Mouse (Mus musculus) gastrocnemius, adult 2 months (tissue): ENCODE results near the gene Npb. TPM values are rescaled to one million over a fixed set of nuclear protein-coding genes. Genes with fewer than 3 reads are reported as not detected.
A peak's percentile ranks its signal among the peaks of the same experiment; 100 is the strongest.
"Not testable (repeated sequence)": the region's sequence is repeated elsewhere in the genome, so short reads cannot be mapped to it uniquely, and the experiment has no call there.

ENCODE experiments used
- DNase-seq: peaks from one replicate; pipeline ENCODE4 v3.0.0; 2022
- H3K27ac ChIP-seq: fragments of 200-600 bp; 2 replicates; pipeline ENCODE4 v1.8.1; 2022; ENCODE audit warnings: mild to moderate bottlenecking
- H3K4me3 ChIP-seq: fragments of 200-600 bp; 2 replicates; pipeline ENCODE4 v1.8.1; 2022; ENCODE audit warnings: mild to moderate bottlenecking, moderate library complexity
- CTCF ChIP-seq: fragments of 200-600 bp; IDR thresholded peaks from 2 replicates; pipeline ENCODE4 v1.8.1; 2022; ENCODE audit warnings: antibody characterized with exemption, mild to moderate bottlenecking, moderate library complexity
- intact Hi-C: fragments of 180-260 bp; cut with DNase I; formaldehyde crosslinking; loops from one replicate; pipeline ENCODE4 v1.15.1; 2025
- long read RNA-seq, 2 experiments: library from polyadenylated mRNA; stranded (forward); transcript quantifications; one replicate each; pipeline ENCODE4 v2.0.0; 2021
- total RNA-seq, 2 experiments: library from RNA; stranded (reverse); gene quantifications; 2 replicates each; pipeline ENCODE4 v1.2.3; 2021

The Npb gene
- under 1 TPM in 1 of 2 experiments, not detected in 1; 0.78 TPM for total RNA-seq
- long read RNA-seq, experiment 1, result 0 reads
- long read RNA-seq, experiment 2, result 0 reads

DNA sequence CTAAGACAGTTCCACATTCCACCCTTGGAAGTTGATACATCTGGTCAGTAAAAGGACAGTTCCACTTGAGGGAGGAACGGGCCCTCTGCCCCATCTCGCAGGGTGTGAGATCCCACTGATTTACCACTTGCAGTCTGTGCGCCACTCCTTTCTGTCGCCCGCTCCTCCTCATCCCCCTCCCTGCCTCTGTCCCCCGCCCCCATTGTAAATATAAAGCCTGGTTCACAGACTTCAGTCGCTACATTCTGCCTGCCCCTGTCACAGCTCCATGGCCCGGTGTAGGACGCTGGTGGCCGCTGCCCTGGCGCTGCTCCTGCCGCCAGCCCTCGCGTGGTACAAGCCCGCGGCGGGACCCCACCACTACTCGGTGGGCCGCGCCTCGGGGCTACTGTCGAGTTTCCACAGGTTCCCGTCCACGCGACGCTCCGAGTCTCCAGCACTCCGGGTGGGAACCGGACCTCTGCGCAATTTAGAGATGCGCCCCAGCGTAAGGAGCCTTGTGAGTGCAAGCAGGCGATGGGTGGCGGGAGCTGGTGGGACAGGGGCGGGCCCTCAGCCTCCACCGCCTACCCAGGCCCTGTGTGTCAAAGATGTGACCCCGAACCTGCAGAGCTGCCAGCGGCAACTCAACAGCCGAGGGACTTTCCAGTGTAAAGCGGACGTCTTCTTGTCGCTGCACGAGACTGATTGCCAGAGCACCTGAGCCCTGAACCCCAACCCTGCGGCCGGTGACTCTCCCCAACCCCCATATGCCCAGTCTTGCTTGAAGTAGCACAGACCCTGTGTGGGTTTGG lies at the start of gene Npb:
Gene Npb (plus strand): TSS at position 237 of the 794 bp plus-strand sequence.
- no peak within 1 kb of the TSS for H3K27ac ChIP-seq
- TF ChIP-seq CTCF, result no peak
- DNase-seq, result no peak
- no peak within 1 kb of the TSS for H3K4me3 ChIP-seq
- intact Hi-C loops, result no loop called here

DNA sequence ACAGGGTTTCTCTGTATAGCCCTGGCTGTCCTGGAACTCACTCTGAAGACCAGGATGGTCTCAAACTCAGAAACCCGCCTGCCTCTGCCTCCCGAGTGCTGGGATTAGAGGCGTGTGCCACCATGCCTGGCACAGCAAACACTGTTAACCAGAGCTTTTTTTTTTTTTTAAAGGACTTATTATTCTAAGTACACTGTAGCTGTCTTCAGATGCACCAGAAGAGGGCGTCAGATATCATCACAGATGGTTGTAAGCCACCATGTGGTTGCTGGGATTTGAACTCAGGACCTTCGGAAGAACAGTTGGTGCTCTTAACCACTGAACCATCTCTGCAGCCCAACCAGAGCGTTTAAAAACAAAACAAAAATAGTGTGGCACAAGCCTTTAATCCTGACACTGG lies 49.4 kb upstream of the Npb start:
- H3K27ac ChIP-seq, intact Hi-C loops, H3K4me3 ChIP-seq, DNase-seq: not testable (repeated sequence)

DNA sequence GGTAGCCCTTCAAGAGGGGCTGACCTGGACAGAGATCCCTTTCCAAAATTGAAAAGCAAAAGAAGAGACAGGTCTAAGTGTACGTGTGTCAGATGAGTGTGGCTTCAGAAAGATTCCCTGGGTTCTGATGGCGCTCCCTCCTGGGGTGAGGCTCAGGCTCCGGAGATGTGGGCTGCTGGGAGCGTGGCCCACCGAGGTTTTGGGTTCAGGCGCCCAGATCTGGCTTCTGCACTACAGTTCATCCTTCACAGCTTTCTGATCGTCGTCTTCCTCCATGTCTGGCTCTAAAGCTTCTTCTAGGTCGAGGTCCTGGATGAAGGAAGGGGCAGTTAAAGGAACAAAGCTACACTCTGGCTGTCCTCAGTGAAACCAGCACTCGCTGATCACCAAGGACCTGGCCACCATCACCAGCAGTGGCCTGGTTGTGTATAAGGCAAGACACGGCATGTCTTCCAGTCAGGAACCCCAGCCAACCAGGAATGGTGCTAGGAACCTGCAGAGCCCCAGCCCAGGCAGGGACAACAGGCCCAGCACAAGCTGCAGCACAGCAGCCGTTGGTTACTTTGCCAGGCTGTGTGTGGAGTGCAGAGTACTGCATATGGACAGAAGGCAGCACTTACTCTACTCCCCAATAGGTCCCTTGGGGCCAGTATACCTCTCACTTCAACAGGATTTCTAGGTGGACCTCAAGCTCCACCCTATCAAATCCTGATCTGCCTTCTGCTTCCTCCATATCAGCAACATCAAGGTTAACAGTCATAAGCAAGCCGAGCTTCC lies 47.1 kb upstream of the Npb start:
- H3K4me3 ChIP-seq, result no peak overlapping the region
- intact Hi-C loops, result no loop called here
- TF ChIP-seq CTCF, result no peak
- H3K27ac ChIP-seq, result no peak overlapping the region
- peak; percentile 13 for DNase-seq

DNA sequence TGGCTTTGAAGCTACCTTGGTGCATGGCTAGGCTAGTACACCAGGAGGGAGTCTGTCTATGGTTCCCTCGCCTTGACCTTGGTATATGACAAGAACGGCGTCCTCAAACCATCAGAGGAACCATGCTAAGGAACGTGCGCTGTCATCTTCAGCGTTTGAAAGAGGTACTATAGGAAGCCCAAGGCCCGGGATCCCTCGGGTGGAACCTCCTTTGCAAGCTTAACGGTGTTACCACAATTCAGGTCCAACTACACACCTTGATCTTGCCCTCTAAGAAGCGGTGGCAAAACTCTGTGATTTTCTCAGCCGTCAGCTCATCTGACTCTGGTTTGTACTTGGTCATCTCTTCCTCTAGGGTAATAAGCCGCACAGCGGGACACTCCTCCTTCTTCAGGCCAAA lies 45.3 kb upstream of the Npb start:
- TF ChIP-seq CTCF, result no peak
- DNase-seq, result peak; percentile 4
- intact Hi-C loops, result no loop called here
- H3K27ac ChIP-seq, result no peak overlapping the region
- no peak overlapping the region for H3K4me3 ChIP-seq

- intact Hi-C loops, result no loop called here
- no peak overlapping the region for H3K27ac ChIP-seq
- no peak for TF ChIP-seq CTCF
These were observed 43.2 kb upstream of the Npb start for GRCm38 (mm10) chr11:120565114-120565513.

DNA sequence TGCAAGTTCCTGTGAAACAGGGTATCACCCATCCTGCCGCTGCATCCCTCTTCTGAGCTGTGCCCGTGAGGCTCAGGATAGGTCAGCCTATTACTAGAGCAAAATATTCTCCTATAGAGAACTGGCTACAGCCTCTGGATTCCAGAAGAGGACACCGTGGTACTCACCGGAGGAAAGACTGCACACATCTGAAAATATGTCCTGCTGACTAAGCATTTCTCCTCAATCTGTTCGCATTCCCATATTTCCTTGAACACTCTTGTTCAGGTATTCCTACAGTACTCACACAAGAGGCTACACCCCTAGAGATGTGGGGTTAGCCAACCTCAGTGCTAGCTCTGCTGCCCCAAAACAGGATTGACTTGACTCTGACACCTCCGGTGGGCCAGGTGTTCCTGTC lies 40.0 kb upstream of the Npb start:
- no peak for DNase-seq
- intact Hi-C loops, result no loop called here
- no peak overlapping the region for H3K27ac ChIP-seq
- H3K4me3 ChIP-seq, result no peak overlapping the region; the same call in 1 of the 2 replicates
- TF ChIP-seq CTCF, result no peak

More at GRCm38 (mm10) chr11:120565114-120565513, 43.2 kb upstream of the Npb start:
- H3K4me3 ChIP-seq, result no peak overlapping the region
- DNase-seq, result no peak

GRCm38 (mm10) chr11:120571122-120571521 lies 37.2 kb upstream of the Npb start:
- 0 out of 2 replicates have a peak overlapping the region, but pooled peaks have one; percentile 99 for H3K27ac ChIP-seq
- no peak for DNase-seq
- peak overlapping the region; percentile 76 for H3K4me3 ChIP-seq
- TF ChIP-seq CTCF, result no peak
- intact Hi-C loops, result no loop called here

GRCm38 (mm10) chr11:120571754-120572416 lies 36.4 kb upstream of the Npb start:
- no peak for TF ChIP-seq CTCF
- no peak for DNase-seq
- peak overlapping the region; percentile 99 for H3K27ac ChIP-seq

GRCm38 (mm10) chr11:120572417-120572751 lies 35.9 kb upstream of the Npb start:
- no peak for TF ChIP-seq CTCF
- DNase-seq, result no peak
- Histone ChIP-seq H3K27ac (peak overlapping the region; percentile 99), H3K4me3 (peak overlapping the region; percentile 76)
- intact Hi-C loops, result loop anchor here (1.0 kb wide), 1 partner anchor 21 kb away; the partner anchor contains the start of gene Ppp1r27

More at GRCm38 (mm10) chr11:120571754-120572416, 36.4 kb upstream of the Npb start:
- H3K4me3 ChIP-seq, result peak overlapping the region; percentile 76
- intact Hi-C loops, result loop anchor here (1.0 kb wide), 1 partner anchor 21 kb away; the partner anchor contains the start of gene Ppp1r27

- Histone ChIP-seq H3K4me3 (peak within 1 kb of the TSS; percentile 76), H3K27ac (peak within 1 kb of the TSS; percentile 99)
- peak; percentile 100 for DNase-seq
- intact Hi-C loops, result loop anchor here (1.0 kb wide), 1 partner anchor 22 kb away; the partner anchor contains the start of gene Ppp1r27
- no peak for TF ChIP-seq CTCF
These were observed 35.3 kb upstream of the Npb start, which contains the start of gene P4hb for GRCm38 (mm10) chr11:120572752-120573584. Gene P4hb (minus strand): TSS chr11:120573253.

DNA sequence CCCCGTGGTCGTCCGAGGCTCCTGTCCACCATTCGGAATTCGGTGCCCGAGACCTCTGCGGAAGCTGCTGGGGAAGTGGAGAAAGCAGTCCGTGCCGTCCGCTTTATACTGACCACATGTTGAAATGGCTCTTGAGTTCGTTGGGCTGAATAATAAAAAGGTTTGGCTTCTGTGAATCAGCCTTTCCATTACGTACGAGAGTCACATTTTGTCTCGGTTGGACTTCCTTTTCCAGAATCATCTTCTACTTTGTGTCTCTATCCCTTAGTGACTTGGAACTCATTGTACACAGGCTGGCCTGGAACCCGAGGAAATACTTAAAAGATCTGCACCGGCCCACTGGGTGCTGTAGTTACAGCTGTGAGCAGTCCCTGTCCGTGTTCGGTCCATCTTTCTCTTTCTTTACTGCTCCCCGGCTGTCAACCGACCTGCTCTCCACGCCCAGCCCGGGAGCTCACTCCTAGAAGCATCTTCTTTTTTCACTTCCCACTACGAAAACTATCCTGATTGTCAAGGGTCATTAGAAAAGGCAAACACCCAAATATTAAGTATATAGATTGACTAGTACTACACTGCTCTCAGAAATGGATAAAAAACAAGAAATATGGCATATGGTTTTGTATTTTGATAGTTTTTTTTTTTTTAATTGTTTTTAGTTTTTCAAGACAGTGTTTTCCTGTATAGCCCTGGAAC lies 34.5 kb upstream of the Npb start:
- DNase-seq, result no peak
- Histone ChIP-seq H3K27ac (peak overlapping the region; percentile 99), H3K4me3 (peak overlapping the region; percentile 76)
- intact Hi-C loops, result no loop called here
- TF ChIP-seq CTCF, result no peak
